Mouse (Mus musculus) c-Kit-positive CD71-negative TER-119-negative erythroid progenitor cells, embryonic 14.5 days (primary cell): ENCODE measurements around the gene Rnf126.

Experiments used
- DNase-seq: peaks from one replicate; pipeline ENCODE4 v3.0.0-alpha.2; 2013; ENCODE audit warnings: low read depth

Rnf126 gene

GRCm38 (mm10) chr10:79766508-79767325 is at the start of gene Rnf126:
Rnf126 (minus strand) TSS chr10:79766952.
- peak; percentile 100 for DNase-seq

- DNase-seq = no peak
These were observed 49.1 kb upstream of the Rnf126 start for GRCm38 (mm10) chr10:79815671-79816494.

GRCm38 (mm10) chr10:79814271-79814842 is 47.6 kb upstream of the Rnf126 start:
- no peak for DNase-seq

GRCm38 (mm10) chr10:79811736-79812637 is 45.2 kb upstream of the Rnf126 start:
- DNase-seq = peak; percentile 78

GRCm38 (mm10) chr10:79808728-79809127 is 42.0 kb upstream of the Rnf126 start:
- DNase-seq = no peak

- no peak for DNase-seq
These were observed 41.1 kb upstream of the Rnf126 start for GRCm38 (mm10) chr10:79807826-79808225.

- DNase-seq = no peak
These were observed 40.2 kb upstream of the Rnf126 start for GRCm38 (mm10) chr10:79806972-79807371.

GRCm38 (mm10) chr10:79806331-79806730 is 39.6 kb upstream of the Rnf126 start:
- no peak for DNase-seq

- DNase-seq = no peak
These were observed 38.9 kb upstream of the Rnf126 start for GRCm38 (mm10) chr10:79805636-79806035.

GRCm38 (mm10) chr10:79803716-79804323 is 37.1 kb upstream of the Rnf126 start:
- DNase-seq = no peak

- DNase-seq = no peak
These were observed 35.7 kb upstream of the Rnf126 start for GRCm38 (mm10) chr10:79802331-79802971.

GRCm38 (mm10) chr10:79801837-79802236 is 35.1 kb upstream of the Rnf126 start:
- no peak for DNase-seq

GRCm38 (mm10) chr10:79800508-79800907 is 33.8 kb upstream of the Rnf126 start:
- DNase-seq = no peak

GRCm38 (mm10) chr10:79798289-79798928 is 31.7 kb upstream of the Rnf126 start:
- DNase-seq = peak; percentile 38

GRCm38 (mm10) chr10:79797326-79797725 is 30.6 kb upstream of the Rnf126 start:
- no peak for DNase-seq

GRCm38 (mm10) chr10:79795905-79796304 is 29.2 kb upstream of the Rnf126 start:
- DNase-seq = no peak

- DNase-seq = no peak
These were observed 27.8 kb upstream of the Rnf126 start for GRCm38 (mm10) chr10:79794491-79794931.

- DNase-seq = no peak
These were observed 27.2 kb upstream of the Rnf126 start for GRCm38 (mm10) chr10:79793738-79794490.

GRCm38 (mm10) chr10:79793051-79793737 is 26.4 kb upstream of the Rnf126 start, which contains the start of gene Palm:
Palm (plus strand) TSS chr10:79793572.
- peak; percentile 51 for DNase-seq
